Mouse (Mus musculus): Measurements from ENCODE around the gene Prl3d2.
"Not testable (repeated sequence)": the region's sequence is repeated elsewhere in the genome, so short reads cannot be mapped to it uniquely, and the experiment has no call there.

The Prl3d2 gene

DNA sequence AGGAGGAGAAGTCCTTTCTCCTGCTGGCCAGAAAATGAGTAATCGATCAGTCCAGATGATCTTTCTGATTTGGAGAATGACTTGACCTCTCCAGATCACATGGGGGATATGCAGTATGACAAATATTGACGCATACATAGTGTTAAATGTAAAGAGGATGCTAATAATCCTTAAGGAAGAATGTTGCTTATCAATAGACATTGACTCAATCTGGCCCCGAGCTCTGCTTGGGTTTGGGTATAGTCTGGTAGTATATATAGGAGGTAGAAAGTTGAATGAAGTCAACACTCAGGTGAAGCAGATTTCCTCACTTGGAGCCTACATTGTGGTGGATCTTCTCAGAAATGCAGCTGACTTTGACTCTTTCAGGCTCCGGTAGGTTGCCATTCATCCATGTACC, at the start of gene Prl3d2:
TSS of gene Prl3d2 (plus strand) at position 301 of the 400 bp plus-strand sequence.
- not testable (repeated sequence) for DNase-seq (ENCODE audit: low spot score in 2 of 2)

DNA sequence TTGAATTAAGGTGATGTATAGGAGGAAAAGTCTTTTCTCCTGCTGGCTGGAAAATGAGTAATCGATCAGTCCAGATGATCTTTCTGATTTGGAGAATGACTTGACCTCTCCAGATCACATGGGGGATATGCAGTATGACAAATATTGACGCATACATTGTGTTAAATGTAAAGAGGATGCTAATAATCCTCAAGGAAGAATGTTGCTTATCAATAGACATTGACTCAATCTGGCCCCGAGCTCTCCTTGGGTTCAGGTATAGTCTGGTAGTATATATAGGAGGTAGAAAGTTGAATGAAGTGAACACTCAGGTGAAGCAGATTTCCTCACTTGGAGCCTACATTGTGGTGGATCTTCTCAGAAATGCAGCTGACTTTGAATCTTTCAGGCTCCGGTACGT, 27.6 kb upstream of the Prl3d2 start, which contains the start of gene Prl3d1:
TSS of gene Prl3d1 (plus strand) at position 301 of the 400 bp plus-strand sequence.
- not testable (repeated sequence) for DNase-seq (ENCODE audit: low spot score in 2 of 2)

GRCm38 (mm10) chr13:27148264-27148663, 26.8 kb downstream of the Prl3d2 start:
- no peak for DNase-seq (ENCODE audit: low spot score in 2 of 2)

- not testable (repeated sequence) for DNase-seq (ENCODE audit: low spot score in 2 of 2)
These were observed 35.0 kb downstream of the Prl3d2 start, which contains the start of gene Prl3d3 for GRCm38 (mm10) chr13:27156490-27156889. Gene Prl3d3, plus strand, starts transcription at chr13:27156790.

Measured in spleen, postnatal 36 days (tissue).